In the genomic region with DNA sequence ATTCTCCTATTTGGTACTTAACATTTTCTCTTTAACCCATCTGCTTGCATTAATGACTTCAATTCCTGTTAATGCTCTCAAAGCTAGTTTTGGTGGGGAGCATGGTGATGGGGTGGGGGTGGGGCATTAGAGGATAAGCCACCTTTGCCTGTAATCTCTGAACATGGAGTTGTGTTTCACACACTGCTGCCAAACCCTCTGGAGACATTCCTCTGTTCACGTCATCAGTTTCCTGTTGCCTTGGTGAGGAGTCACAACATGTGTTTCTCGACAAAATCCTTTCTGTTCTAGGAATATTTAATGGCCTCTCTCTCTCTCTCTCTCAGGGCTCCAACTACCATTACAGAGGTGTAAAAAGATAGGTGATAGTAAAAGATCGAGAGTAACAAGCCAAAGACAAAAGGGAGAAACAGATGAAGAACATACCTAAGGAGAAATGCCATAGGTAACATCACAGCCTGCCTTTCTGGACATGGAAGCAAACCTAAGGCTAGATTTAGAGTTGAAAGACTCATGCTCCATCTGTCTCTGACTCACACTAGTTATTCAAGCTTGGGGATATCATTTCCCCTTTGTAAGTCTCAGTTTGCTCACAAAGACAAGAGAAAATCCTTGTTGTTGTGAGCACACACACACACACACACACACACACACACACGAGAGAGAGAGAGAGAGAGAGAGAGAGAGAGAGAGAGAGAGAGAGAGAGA, we compare ENCODE assay signal across 13 mouse cellular contexts.
DNase-seq lines count a peak whose midpoint lies in the region; ATAC-seq and TF ChIP-seq lines count a peak whose summit lies in the region.
"Had no signal": no experiment of that assay in that cellular context is flagged by ENCODE, and none has a peak within 500 bp of the region (broad histone marks: within the 10 kb centered on the region; RNA-seq: fewer than 3 reads in every experiment).

No protein-coding gene starts in this region.

- 29% methylated on average over 3 of the region's 4 CpGs for WGBS in heart, embryonic 11.5 days (ENCODE audit: insufficient replicate concordance)
- 40% methylated on average over 4 of the region's 4 CpGs for WGBS in lung, adult 2 months
- 45% methylated on average over 4 of the region's 4 CpGs for WGBS in embryonic facial prominence, embryonic 10.5 days
- 38% methylated on average over 4 of the region's 4 CpGs for WGBS in neural tube, embryonic 11.5 days
- 59% methylated on average over 4 of the region's 4 CpGs for WGBS in cerebellum, adult 2 months

- H3K36me3 ChIP-seq in heart, embryonic 11.5 days (ENCODE audit: control insufficient read depth, insufficient read depth, low read length): no peaks in the 10 kb centered on the region
- H3K36me3 ChIP-seq in embryonic facial prominence, embryonic 10.5 days (replicated peaks): no peaks in the 10 kb centered on the region
- no peaks in the 10 kb centered on the region for H3K36me3 ChIP-seq in neural tube, embryonic 11.5 days (ENCODE audit: control insufficient read depth, insufficient read depth, low read length)
- H3K36me3 ChIP-seq: embryonic facial prominence, embryonic 15.5 days; hindbrain, embryonic 15.5 days; stomach, embryonic 15.5 days had no signal

- no peaks in the 10 kb centered on the region for H3K9me3 ChIP-seq in heart, embryonic 11.5 days (replicated peaks; ENCODE audit: control insufficient read depth, low read length)
- no peaks in the 10 kb centered on the region for H3K9me3 ChIP-seq in embryonic facial prominence, embryonic 10.5 days
- no peaks in the 10 kb centered on the region for H3K9me3 ChIP-seq in neural tube, embryonic 11.5 days (ENCODE audit: control insufficient read depth, low read length)
- H3K9me3 ChIP-seq: embryonic facial prominence, embryonic 15.5 days; hindbrain, embryonic 15.5 days; stomach, embryonic 15.5 days had no signal

- peak; percentile 6 for DNase-seq in heart, adult 8-10 months (ENCODE audit: low spot score)
- peak; percentile 2 for DNase-seq in lung, postnatal 14 days
- DNase-seq in lung, adult 2 months: no peak
- peak; percentile 32 for DNase-seq in embryonic facial prominence, embryonic 10.5 days (ENCODE audit: low spot score)
- DNase-seq in neural tube, embryonic 11.5 days (ENCODE audit: low spot score): no peak
- DNase-seq in cerebellum, adult 2 months: no peak
- no peak for DNase-seq in thymus, postnatal 36 days

- no peak for ATAC-seq in heart, embryonic 11.5 days (replicated peaks; ENCODE audit: insufficient number of reproducible peaks, low FRiP score, low TSS enrichment)
- ATAC-seq in neural tube, embryonic 11.5 days (ENCODE audit: insufficient read depth, low FRiP score, low TSS enrichment): peak; percentile 40; the same call in 1 of the 2 replicates
- ATAC-seq: CD4-positive, CD25-positive, alpha-beta regulatory T cell, adult 4 months had no signal

- no peak for TF ChIP-seq POLR2A in lung, adult 2 months (IDR thresholded peaks at IDR 0.05; ENCODE audit: borderline replicate concordance, extremely low read depth, low read depth, low read length)
- no peak for TF ChIP-seq POLR2A in cerebellum, adult 2 months (IDR thresholded peaks at IDR 0.05; ENCODE audit: borderline replicate concordance, insufficient read depth, low read length)

- peaks cover 4% of the 10 kb centered on the region; the same call in 1 of the 2 replicates for H3K4me1 ChIP-seq in heart, embryonic 11.5 days (ENCODE audit: control insufficient read depth, insufficient read depth, low read length)
- H3K4me1 ChIP-seq in lung, adult 2 months (ENCODE audit: control insufficient read depth, insufficient read depth, low read length): no peaks in the 10 kb centered on the region
- peaks cover 29% of the 10 kb centered on the region for H3K4me1 ChIP-seq in embryonic facial prominence, embryonic 10.5 days
- H3K4me1 ChIP-seq in neural tube, embryonic 11.5 days (ENCODE audit: control insufficient read depth, insufficient read depth, low read length): no peaks in the 10 kb centered on the region; the same call in 1 of the 2 replicates
- no peaks in the 10 kb centered on the region for H3K4me1 ChIP-seq in cerebellum, adult 2 months (ENCODE audit: control insufficient read depth, insufficient read depth, low read length)
- H3K4me1 ChIP-seq: hindbrain, embryonic 15.5 days; stomach, embryonic 15.5 days had no signal

- no peak overlapping the region for H3K9ac ChIP-seq in heart, embryonic 11.5 days (ENCODE audit: low read depth, low read length)
- no peak overlapping the region for H3K9ac ChIP-seq in neural tube, embryonic 11.5 days (ENCODE audit: low read length)
- H3K9ac ChIP-seq: embryonic facial prominence, embryonic 15.5 days; hindbrain, embryonic 15.5 days; stomach, embryonic 15.5 days had no signal

- no peak overlapping the region for H3K4me3 ChIP-seq in heart, embryonic 11.5 days (ENCODE audit: low read depth, low read length)
- no peak overlapping the region for H3K4me3 ChIP-seq in lung, adult 2 months (replicated peaks; ENCODE audit: extremely low read depth, low read depth, low read length)
- no peak overlapping the region for H3K4me3 ChIP-seq in embryonic facial prominence, embryonic 10.5 days
- no peak overlapping the region for H3K4me3 ChIP-seq in neural tube, embryonic 11.5 days (ENCODE audit: low read depth, low read length)
- H3K4me3 ChIP-seq in cerebellum, adult 2 months (replicated peaks; ENCODE audit: insufficient read depth, low read depth, low read length): no peak overlapping the region
- H3K4me3 ChIP-seq: embryonic facial prominence, embryonic 15.5 days; hindbrain, embryonic 15.5 days; stomach, embryonic 15.5 days had no signal

- no peaks in the 10 kb centered on the region for H3K27me3 ChIP-seq in heart, embryonic 11.5 days (ENCODE audit: control insufficient read depth, insufficient read depth, low read length)
- no peaks in the 10 kb centered on the region for H3K27me3 ChIP-seq in embryonic facial prominence, embryonic 10.5 days (replicated peaks; ENCODE audit: low read depth, poor library complexity, severe bottlenecking)
- no peaks in the 10 kb centered on the region for H3K27me3 ChIP-seq in neural tube, embryonic 11.5 days (ENCODE audit: control insufficient read depth, insufficient read depth, low read length)
- no peaks in the 10 kb centered on the region for H3K27me3 ChIP-seq in cerebellum, adult 2 months (ENCODE audit: control insufficient read depth, insufficient read depth, low read length)
- H3K27me3 ChIP-seq: embryonic facial prominence, embryonic 15.5 days; hindbrain, embryonic 15.5 days; stomach, embryonic 15.5 days had no signal

- no peak overlapping the region for H3K4me2 ChIP-seq in heart, embryonic 11.5 days
- H3K4me2 ChIP-seq in neural tube, embryonic 11.5 days (ENCODE audit: low read depth): no peak overlapping the region
- H3K4me2 ChIP-seq: embryonic facial prominence, embryonic 15.5 days; hindbrain, embryonic 15.5 days; liver, embryonic 11.5 days; stomach, embryonic 15.5 days had no signal

- no peak overlapping the region for H3K27ac ChIP-seq in heart, embryonic 11.5 days (ENCODE audit: low read depth, low read length)
- H3K27ac ChIP-seq in embryonic facial prominence, embryonic 10.5 days (replicated peaks): peak overlapping the region; percentile 24; the same call in 1 of the 2 replicates
- H3K27ac ChIP-seq in neural tube, embryonic 11.5 days (ENCODE audit: low read depth, low read length): no peak overlapping the region
- no peak overlapping the region for H3K27ac ChIP-seq in cerebellum, adult 2 months (ENCODE audit: insufficient read depth, low read length)
- H3K27ac ChIP-seq: embryonic facial prominence, embryonic 15.5 days; hindbrain, embryonic 15.5 days; stomach, embryonic 15.5 days had no signal

- no peak for TF ChIP-seq CTCF in lung, adult 2 months (IDR thresholded peaks at IDR 0.05; ENCODE audit: insufficient read depth, low read length)
- no peak for TF ChIP-seq CTCF in cerebellum, adult 2 months (IDR thresholded peaks at IDR 0.05; ENCODE audit: borderline replicate concordance, insufficient read depth, low read depth, low read length)

Comparison
In these comparisons a context has a peak if more than half of its experiments do, and no peak if none do; other contexts are left out.
1. DNase-seq: peak in heart, adult 8-10 months (single experiment), lung, postnatal 14 days (single experiment) and embryonic facial prominence, embryonic 10.5 days (single experiment); none in lung, adult 2 months (single experiment), neural tube, embryonic 11.5 days (single experiment), cerebellum, adult 2 months (0 of 2) and thymus, postnatal 36 days (0 of 2).